Mouse (Mus musculus) forebrain, embryonic 12.5 days (tissue): Measurements from ENCODE around the gene Hist2h2ab. TPM values are rescaled to one million over a fixed set of nuclear protein-coding genes. Genes with fewer than 3 reads are reported as not detected.
"Not testable (repeated sequence)": the region's sequence is repeated elsewhere in the genome, so short reads cannot be mapped to it uniquely, and the experiment has no call there.

Experiments
- ATAC-seq: fragments of 200-750 bp; cut with Nextera tagmentation; 2 replicates; pipeline ENCODE4 v1.8.0; 2017; ENCODE audit warnings: moderate TSS enrichment; ENCODE audit not compliant: low FRiP score
- H3K27ac ChIP-seq: fragments of 300-500 bp; sonication (generic); 2 replicates; pipeline ENCODE4 v1.5.1; 2016; ENCODE audit warnings: mild to moderate bottlenecking
- H3K27me3 ChIP-seq: fragments of 300-500 bp; sonication (generic); 2 replicates; pipeline ENCODE4 v1.6.1; 2016; ENCODE audit warnings: mild to moderate bottlenecking
- H3K36me3 ChIP-seq: fragments of 300-500 bp; sonication (generic); replicated peaks from 2 replicates; pipeline ENCODE4 v1.6.1; 2016; ENCODE audit warnings: mild to moderate bottlenecking
- H3K4me1 ChIP-seq: fragments of 300-500 bp; sonication (generic); 2 replicates; pipeline ENCODE4 v1.6.1; 2016
- H3K4me2 ChIP-seq: fragments of 300-500 bp; sonication (generic); 2 replicates; pipeline ENCODE4 v1.6.1; 2016; ENCODE audit warnings: mild to moderate bottlenecking, moderate library complexity
- H3K4me3 ChIP-seq: fragments of 300-500 bp; sonication (generic); replicated peaks from 2 replicates; pipeline ENCODE4 v1.5.1; 2016; ENCODE audit warnings: mild to moderate bottlenecking
- H3K9ac ChIP-seq: fragments of 300-500 bp; sonication (generic); 2 replicates; pipeline ENCODE4 v1.6.1; 2016; ENCODE audit warnings: mild to moderate bottlenecking
- H3K9me3 ChIP-seq: fragments of 300-500 bp; sonication (generic); 2 replicates; pipeline ENCODE4 v1.6.1; 2016
- WGBS: fragments of 180-500 bp; shearing (Covaris S2); methylation state at CpG from one replicate; pipeline ENCODE4 v1.1.7; 2016; 5-methylcytosine and 5-hydroxymethylcytosine counted together
- polyA plus RNA-seq: library from polyadenylated mRNA; unstranded; fragments of >200 nt; fragmentation: Nextera tagmentation; extraction: Ambion mirVana; gene quantifications from 2 replicates; pipeline ENCODE4 v1.2.1, GENCODE M21; 2016

Gene Hist2h2ab
- polyA plus RNA-seq, 1 experiment from 2014 or later, result 1.7 TPM

GRCm38 (mm10) chr3:96180727-96181477 lies 38.8 kb upstream of the Hist2h2ab start, which contains the start of gene Sv2a:
Gene Sv2a, plus strand, starts transcription at chr3:96181151.
- ATAC-seq, result peak; percentile 62
- Histone ChIP-seq H3K4me3 (peak within 1 kb of the TSS; percentile 56), H3K36me3 (peaks cover 30% of the 10 kb centered on the region), H3K27me3 (peaks cover 5% of the 10 kb centered on the region; the same call in 1 of the 2 replicates), H3K4me2 (peak within 1 kb of the TSS; percentile 83), H3K27ac (peak within 1 kb of the TSS; percentile 71), H3K4me1 (peaks cover 26% of the 10 kb centered on the region), H3K9ac (peak within 1 kb of the TSS; percentile 73), H3K9me3 (no peaks in the 10 kb centered on the region)
- 0% methylated on average over 15 of the region's 23 CpGs for WGBS

DNA sequence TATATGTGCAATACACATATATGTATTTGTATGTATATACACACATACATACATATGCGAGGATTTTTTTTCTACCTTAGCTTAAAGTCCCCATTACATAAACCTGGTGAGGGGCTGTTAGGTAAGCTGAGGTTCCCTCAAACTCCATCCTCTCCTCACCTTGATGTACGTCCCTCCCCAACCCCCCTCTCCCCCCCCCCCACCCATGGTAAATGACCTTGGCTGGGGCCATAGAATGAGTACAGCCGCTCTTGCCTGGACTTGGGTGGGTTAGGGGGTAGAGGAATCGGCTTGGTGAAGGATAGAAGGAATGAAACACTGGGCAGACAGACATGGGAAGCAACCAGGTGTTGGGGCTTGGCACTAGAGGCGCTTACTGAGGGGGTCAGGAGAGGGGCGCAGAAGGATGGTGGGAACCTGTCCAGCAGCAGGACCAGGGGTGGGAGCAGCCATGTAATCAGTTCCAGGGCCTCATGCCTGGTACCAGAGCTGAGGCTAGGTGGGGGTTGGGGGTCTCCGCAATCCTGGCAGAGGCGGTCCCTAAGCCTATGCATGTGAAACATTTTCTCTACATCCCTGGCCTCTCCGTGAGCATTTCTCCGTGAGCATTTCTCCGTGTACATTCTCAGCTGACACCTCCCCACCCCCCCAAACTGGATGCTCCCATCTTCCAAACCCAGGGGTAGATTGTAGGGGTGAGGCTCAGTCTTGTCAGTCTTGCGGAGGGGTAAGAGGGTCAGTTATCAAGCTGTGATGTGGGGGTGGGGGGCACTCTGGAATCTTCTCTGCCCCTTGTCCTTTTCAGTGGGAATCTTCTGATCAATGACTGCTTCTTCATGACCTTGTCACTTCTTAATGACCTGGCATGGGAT lies 37.9 kb upstream of the Hist2h2ab start:
- peak; percentile 42 for ATAC-seq
- H3K4me1 ChIP-seq, result peaks cover 26% of the 10 kb centered on the region
- H3K36me3 ChIP-seq, result peaks cover 22% of the 10 kb centered on the region
- H3K4me3 ChIP-seq, result peak overlapping the region; percentile 56
- peak overlapping the region; percentile 73 for H3K9ac ChIP-seq
- H3K4me2 ChIP-seq, result peak overlapping the region; percentile 83
- WGBS, result 46% methylated on average over 12 of the region's 12 CpGs
- H3K9me3 ChIP-seq, result no peaks in the 10 kb centered on the region
- H3K27ac ChIP-seq, result peak overlapping the region; percentile 42; the same call in 1 of the 2 replicates
- peaks cover 5% of the 10 kb centered on the region; the same call in 1 of the 2 replicates for H3K27me3 ChIP-seq

- H3K9me3 ChIP-seq, result no peaks in the 10 kb centered on the region
Observed at GRCm38 (mm10) chr3:96182382-96182776, 37.3 kb upstream of the Hist2h2ab start.

GRCm38 (mm10) chr3:96192977-96193376 lies 26.7 kb upstream of the Hist2h2ab start:
- peaks cover 4% of the 10 kb centered on the region; the same call in 1 of the 2 replicates for H3K36me3 ChIP-seq

More at GRCm38 (mm10) chr3:96182382-96182776, 37.3 kb upstream of the Hist2h2ab start:
- peak overlapping the region; percentile 83 for H3K4me2 ChIP-seq
- H3K36me3 ChIP-seq, result peaks cover 18% of the 10 kb centered on the region
- peaks cover 5% of the 10 kb centered on the region; the same call in 1 of the 2 replicates for H3K27me3 ChIP-seq
- no peak overlapping the region for H3K9ac ChIP-seq
- H3K4me1 ChIP-seq, result peaks cover 26% of the 10 kb centered on the region
- WGBS, result 29% methylated on average over 4 of the region's 4 CpGs
- H3K4me3 ChIP-seq, result peak overlapping the region; percentile 56; the same call in 1 of the 2 replicates
- H3K27ac ChIP-seq, result no peak overlapping the region
- no peak for ATAC-seq

GRCm38 (mm10) chr3:96194966-96195365 lies 24.7 kb upstream of the Hist2h2ab start:
- ATAC-seq, result no peak
- H3K4me2 ChIP-seq, result no peak overlapping the region
- H3K9me3 ChIP-seq, result peaks cover 4% of the 10 kb centered on the region; the same call in 1 of the 2 replicates
- no peak overlapping the region for H3K4me3 ChIP-seq
- H3K27me3 ChIP-seq, result peaks cover 10% of the 10 kb centered on the region
- H3K9ac ChIP-seq, result no peak overlapping the region
- peaks cover 14% of the 10 kb centered on the region for H3K4me1 ChIP-seq
- peaks cover 4% of the 10 kb centered on the region; the same call in 1 of the 2 replicates for H3K36me3 ChIP-seq
- 90% methylated on average over 10 of the region's 10 CpGs for WGBS
- no peak overlapping the region for H3K27ac ChIP-seq

More at GRCm38 (mm10) chr3:96192977-96193376, 26.7 kb upstream of the Hist2h2ab start:
- Histone ChIP-seq H3K9me3 (peaks cover 4% of the 10 kb centered on the region; the same call in 1 of the 2 replicates), H3K27ac (0 out of 2 replicates have a peak overlapping the region, but pooled peaks have one; percentile 13), H3K27me3 (no peaks in the 10 kb centered on the region; the same call in 1 of the 2 replicates), H3K4me3 (no peak overlapping the region), H3K9ac (no peak overlapping the region), H3K4me1 (peaks cover 11% of the 10 kb centered on the region), H3K4me2 (no peak overlapping the region)
- 70% methylated on average over 12 of the region's 12 CpGs for WGBS
- no peak for ATAC-seq

- WGBS, result 94% methylated on average over 11 of the region's 11 CpGs
- ATAC-seq, result no peak
- H3K4me2 ChIP-seq, result peak overlapping the region; percentile 94; the same call in 1 of the 2 replicates
- peaks cover 14% of the 10 kb centered on the region for H3K4me1 ChIP-seq
- peaks cover 4% of the 10 kb centered on the region; the same call in 1 of the 2 replicates for H3K36me3 ChIP-seq
- no peak overlapping the region for H3K27ac ChIP-seq
- no peak overlapping the region for H3K4me3 ChIP-seq
- peaks cover 4% of the 10 kb centered on the region; the same call in 1 of the 2 replicates for H3K9me3 ChIP-seq
- peaks cover 10% of the 10 kb centered on the region for H3K27me3 ChIP-seq
- no peak overlapping the region for H3K9ac ChIP-seq
Observed at GRCm38 (mm10) chr3:96195616-96196313, 23.9 kb upstream of the Hist2h2ab start.

GRCm38 (mm10) chr3:96196437-96197128 lies 23.1 kb upstream of the Hist2h2ab start:
- peaks cover 4% of the 10 kb centered on the region; the same call in 1 of the 2 replicates for H3K9me3 ChIP-seq
- H3K4me2 ChIP-seq, result peak overlapping the region; percentile 94
- peak overlapping the region; percentile 64 for H3K4me3 ChIP-seq
- 20% methylated on average over 27 of the region's 27 CpGs for WGBS
- peak; percentile 51 for ATAC-seq
- H3K27me3 ChIP-seq, result peaks cover 10% of the 10 kb centered on the region
- peak overlapping the region; percentile 94 for H3K27ac ChIP-seq
- H3K36me3 ChIP-seq, result peaks cover 4% of the 10 kb centered on the region; the same call in 1 of the 2 replicates
- H3K9ac ChIP-seq, result peak overlapping the region; percentile 92
- peaks cover 14% of the 10 kb centered on the region for H3K4me1 ChIP-seq

GRCm38 (mm10) chr3:96197129-96197749 lies 22.4 kb upstream of the Hist2h2ab start:
- peak overlapping the region; percentile 94 for H3K27ac ChIP-seq
- WGBS, result under 1% methylated on average over 50 of the region's 50 CpGs
- peak overlapping the region; percentile 64 for H3K4me3 ChIP-seq
- peaks cover 10% of the 10 kb centered on the region for H3K27me3 ChIP-seq
- H3K4me1 ChIP-seq, result peaks cover 14% of the 10 kb centered on the region
- peaks cover 4% of the 10 kb centered on the region; the same call in 1 of the 2 replicates for H3K9me3 ChIP-seq
- peaks cover 4% of the 10 kb centered on the region; the same call in 1 of the 2 replicates for H3K36me3 ChIP-seq
- peak overlapping the region; percentile 92 for H3K9ac ChIP-seq
- peak; percentile 95 for ATAC-seq
- H3K4me2 ChIP-seq, result peak overlapping the region; percentile 94

- peak; percentile 27; the same call in 1 of the 2 replicates for ATAC-seq
- 2% methylated on average over 6 of the region's 6 CpGs for WGBS
- Histone ChIP-seq H3K36me3 (peaks cover 4% of the 10 kb centered on the region; the same call in 1 of the 2 replicates), H3K9ac (0 out of 2 replicates have a peak overlapping the region, but pooled peaks have one; percentile 92), H3K4me2 (peak overlapping the region; percentile 94), H3K9me3 (peaks cover 4% of the 10 kb centered on the region; the same call in 1 of the 2 replicates), H3K4me1 (peaks cover 14% of the 10 kb centered on the region), H3K27me3 (peaks cover 10% of the 10 kb centered on the region), H3K27ac (no peak overlapping the region), H3K4me3 (peak overlapping the region; percentile 64)
Observed at GRCm38 (mm10) chr3:96198181-96198580, 21.5 kb upstream of the Hist2h2ab start.

- H3K9ac ChIP-seq, H3K27me3 ChIP-seq, H3K27ac ChIP-seq, ATAC-seq, H3K36me3 ChIP-seq, H3K4me3 ChIP-seq, H3K9me3 ChIP-seq: not testable (repeated sequence)
- Histone ChIP-seq H3K4me1 (peaks cover 14% of the 10 kb centered on the region), H3K4me2 (peak overlapping the region; percentile 94; the same call in 1 of the 2 replicates)
- 29% methylated on average over 8 of the region's 8 CpGs for WGBS
Observed at GRCm38 (mm10) chr3:96198601-96199251, 20.9 kb upstream of the Hist2h2ab start.
